Mouse (Mus musculus): ENCODE measurements around the gene Tcl1. TPM values are rescaled to one million over a fixed set of nuclear protein-coding genes. Genes with fewer than 3 reads are reported as not detected.
"Not testable (repeated sequence)": the region's sequence is repeated elsewhere in the genome, so short reads cannot be mapped to it uniquely, and the experiment has no call there.

The Tcl1 gene
- total RNA-seq (2014; fragmentation: Nextera tagmentation) (not detected in 2 replicates), total RNA-seq (2017) (not detected in 2 replicates)

DNA sequence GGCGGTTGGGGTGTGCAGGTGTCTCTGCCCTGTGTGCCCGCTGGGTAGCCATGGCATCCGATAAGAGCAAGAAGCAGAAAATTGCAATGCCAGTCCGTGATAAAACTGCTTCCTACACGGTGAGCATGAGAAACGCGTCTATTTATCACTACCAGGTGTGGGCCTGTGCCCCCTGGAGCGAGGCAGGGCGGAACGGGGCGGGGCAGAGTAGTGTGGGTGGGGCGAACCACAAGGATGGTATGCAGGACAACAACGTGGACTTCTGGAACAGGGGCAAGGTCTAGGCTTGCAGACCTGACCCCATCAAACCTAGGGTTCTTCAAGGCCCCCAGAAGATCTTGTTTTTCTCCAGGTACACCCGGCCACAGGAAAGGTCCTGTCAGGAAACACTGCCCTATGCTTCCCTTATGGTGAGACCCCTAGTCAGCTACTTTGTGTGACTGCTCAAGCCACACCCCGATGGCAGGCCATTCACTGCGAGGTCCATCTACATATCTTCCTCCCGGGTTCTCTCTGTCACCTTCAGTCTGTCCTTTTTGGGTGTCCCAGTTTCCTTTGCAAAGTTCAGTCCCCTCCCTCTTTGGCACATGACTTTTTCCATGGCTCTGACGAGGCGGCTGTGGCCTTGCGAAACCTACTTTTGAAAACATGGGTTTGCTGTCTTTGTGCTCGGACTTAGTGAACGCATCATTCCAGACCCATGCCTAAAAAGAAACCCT lies at the start of gene Tcl1:
Gene Tcl1 (minus strand): TSS at position 193 of the 719 bp plus-strand sequence.
- no peak for ATAC-seq (replicated peaks; ENCODE audit: low FRiP score, low TSS enrichment, poor library complexity, severe bottlenecking)

DNA sequence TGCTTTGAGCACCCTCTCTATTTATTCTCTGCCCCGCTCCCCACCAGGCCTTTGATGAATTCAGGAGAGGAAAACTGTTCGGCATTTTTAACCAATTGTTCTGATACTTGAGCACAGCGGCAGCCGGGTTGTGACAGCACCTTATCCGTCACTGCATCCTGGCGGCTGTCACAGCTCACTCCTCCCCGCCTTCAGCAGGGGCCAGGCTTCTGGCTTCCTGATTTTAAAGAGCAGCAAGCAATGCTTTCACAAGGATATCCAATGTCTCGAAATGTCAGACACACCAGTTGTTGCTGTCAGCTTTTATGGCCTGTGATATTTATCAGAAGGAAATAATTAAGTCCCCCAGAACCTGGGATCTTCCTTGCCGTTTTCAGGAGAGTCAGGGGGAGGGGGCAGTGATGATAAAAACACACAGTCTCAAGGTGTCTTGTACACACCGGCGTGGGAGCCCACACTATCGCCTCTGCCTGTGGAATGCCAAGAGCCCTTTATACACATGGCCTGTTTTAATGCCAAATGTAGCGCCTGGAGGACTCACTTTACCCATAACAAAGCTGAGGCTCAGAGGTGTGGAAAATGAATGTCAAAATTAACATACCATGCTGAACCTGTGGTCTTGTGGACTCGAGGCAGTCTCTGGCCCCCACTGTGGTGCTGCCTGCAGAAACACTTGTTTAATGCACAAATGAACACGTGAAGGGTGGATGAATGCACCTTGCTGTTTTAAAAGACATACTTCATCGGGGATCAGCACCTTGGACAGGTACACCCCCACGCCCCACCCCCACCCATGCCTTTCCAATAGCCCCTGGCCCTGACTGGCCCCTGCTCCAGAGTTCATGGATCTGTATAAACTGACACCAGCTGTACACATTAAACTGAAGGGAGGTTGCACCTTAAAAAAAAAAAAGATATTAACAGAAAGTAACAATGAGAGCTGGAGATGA lies 48.7 kb upstream of the Tcl1 start:
- ATAC-seq (replicated peaks; ENCODE audit: low FRiP score, low TSS enrichment, poor library complexity, severe bottlenecking) = no peak

DNA sequence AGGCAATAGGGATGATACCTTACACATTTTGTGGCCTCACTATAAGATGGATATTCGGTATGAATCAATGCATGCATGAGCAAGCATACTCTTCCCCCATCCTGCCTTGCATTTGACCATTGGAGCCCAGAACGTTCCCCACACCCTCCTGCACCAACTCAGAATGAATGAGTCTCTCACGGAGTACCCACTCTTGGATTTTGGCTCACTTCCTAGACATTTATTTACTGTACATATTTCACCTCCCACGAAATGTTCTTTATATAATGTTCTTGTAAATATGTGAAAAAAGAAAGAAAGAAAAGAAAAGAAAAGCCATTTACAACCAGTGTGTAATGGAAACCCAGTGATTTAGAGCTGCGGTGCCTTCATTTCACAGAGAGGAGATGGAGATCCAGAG lies 44.5 kb upstream of the Tcl1 start:
- no peak for ATAC-seq (replicated peaks; ENCODE audit: low FRiP score, low TSS enrichment, poor library complexity, severe bottlenecking)

GRCm38 (mm10) chr12:105266096-105266495 lies 43.5 kb upstream of the Tcl1 start:
- no peak for ATAC-seq (replicated peaks; ENCODE audit: low FRiP score, low TSS enrichment, poor library complexity, severe bottlenecking)

GRCm38 (mm10) chr12:105259221-105259620 lies 36.6 kb upstream of the Tcl1 start:
- no peak for ATAC-seq (replicated peaks; ENCODE audit: low FRiP score, low TSS enrichment, poor library complexity, severe bottlenecking)

DNA sequence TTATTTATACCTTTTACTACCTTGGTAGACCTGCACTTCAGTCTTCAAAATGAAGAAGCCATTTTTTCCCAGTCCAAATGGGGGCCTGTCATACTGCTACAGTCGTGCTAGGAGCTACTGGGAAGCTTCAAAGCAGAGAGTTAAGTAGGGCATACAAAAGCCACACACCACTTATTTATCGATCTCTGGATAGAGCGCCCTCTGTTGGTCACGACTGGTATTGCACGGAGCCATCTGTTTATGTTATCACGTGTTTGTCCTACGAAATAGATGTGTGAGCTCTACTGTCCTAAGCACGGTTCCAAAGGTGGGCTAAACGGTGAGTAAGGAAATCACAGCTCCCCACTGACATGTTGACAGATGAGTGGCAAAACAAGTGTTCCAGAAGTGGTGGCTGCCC lies 36.2 kb upstream of the Tcl1 start:
- ATAC-seq (replicated peaks; ENCODE audit: low FRiP score, low TSS enrichment, poor library complexity, severe bottlenecking) = 0 out of 2 replicates have a peak, but pooled peaks have one; percentile 47

GRCm38 (mm10) chr12:105253796-105254195 lies 31.2 kb upstream of the Tcl1 start:
- ATAC-seq (replicated peaks; ENCODE audit: low FRiP score, low TSS enrichment, poor library complexity, severe bottlenecking) = no peak

- ATAC-seq (replicated peaks; ENCODE audit: low FRiP score, low TSS enrichment, poor library complexity, severe bottlenecking) = no peak
Observed at GRCm38 (mm10) chr12:105248763-105249233, 26.2 kb upstream of the Tcl1 start.

- ATAC-seq (replicated peaks; ENCODE audit: low FRiP score, low TSS enrichment, poor library complexity, severe bottlenecking) = no peak
Observed at GRCm38 (mm10) chr12:105239060-105239459, 16.5 kb upstream of the Tcl1 start.

DNA sequence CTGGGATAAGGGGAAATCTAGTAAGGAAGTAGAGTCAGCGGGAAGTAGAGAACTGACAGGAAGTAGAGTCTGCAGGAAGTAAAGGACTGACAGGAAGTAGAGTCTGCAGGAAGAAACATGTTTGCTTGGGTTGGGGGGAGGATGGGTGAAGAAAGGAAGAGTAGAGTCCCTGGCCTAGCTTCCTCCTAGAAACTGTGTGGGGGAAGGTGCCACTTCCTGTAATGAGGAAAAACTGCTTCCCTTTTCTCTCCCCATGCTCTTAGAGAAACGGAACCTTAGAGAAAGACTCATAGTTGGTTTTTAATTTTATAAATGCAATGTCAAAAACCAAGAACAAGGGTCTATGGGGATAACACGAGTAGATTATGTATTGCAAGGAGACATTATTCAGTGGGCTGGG lies 12.5 kb upstream of the Tcl1 start:
- ATAC-seq (replicated peaks; ENCODE audit: low FRiP score, low TSS enrichment, poor library complexity, severe bottlenecking) = no peak

DNA sequence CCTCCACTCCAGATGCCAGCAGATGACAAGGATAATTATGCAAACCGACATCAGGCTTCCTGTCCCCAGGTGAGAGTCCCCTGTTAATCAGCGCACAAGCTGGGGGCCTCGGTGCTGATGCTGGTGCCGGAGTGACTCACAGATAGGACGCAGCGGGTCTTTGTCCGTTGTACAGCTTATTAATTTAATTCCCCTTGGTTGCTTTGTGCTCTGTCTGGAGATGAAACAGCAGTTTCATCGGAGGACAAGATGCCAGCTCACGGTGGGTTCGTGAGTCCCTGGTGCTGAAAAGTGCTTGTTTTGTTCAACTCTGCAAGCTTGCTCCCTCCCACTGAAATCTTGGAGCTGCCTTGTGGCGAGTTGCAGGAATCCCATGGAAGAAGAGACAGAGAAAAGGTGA lies 11.8 kb upstream of the Tcl1 start:
- no peak for ATAC-seq (replicated peaks; ENCODE audit: low FRiP score, low TSS enrichment, poor library complexity, severe bottlenecking)

DNA sequence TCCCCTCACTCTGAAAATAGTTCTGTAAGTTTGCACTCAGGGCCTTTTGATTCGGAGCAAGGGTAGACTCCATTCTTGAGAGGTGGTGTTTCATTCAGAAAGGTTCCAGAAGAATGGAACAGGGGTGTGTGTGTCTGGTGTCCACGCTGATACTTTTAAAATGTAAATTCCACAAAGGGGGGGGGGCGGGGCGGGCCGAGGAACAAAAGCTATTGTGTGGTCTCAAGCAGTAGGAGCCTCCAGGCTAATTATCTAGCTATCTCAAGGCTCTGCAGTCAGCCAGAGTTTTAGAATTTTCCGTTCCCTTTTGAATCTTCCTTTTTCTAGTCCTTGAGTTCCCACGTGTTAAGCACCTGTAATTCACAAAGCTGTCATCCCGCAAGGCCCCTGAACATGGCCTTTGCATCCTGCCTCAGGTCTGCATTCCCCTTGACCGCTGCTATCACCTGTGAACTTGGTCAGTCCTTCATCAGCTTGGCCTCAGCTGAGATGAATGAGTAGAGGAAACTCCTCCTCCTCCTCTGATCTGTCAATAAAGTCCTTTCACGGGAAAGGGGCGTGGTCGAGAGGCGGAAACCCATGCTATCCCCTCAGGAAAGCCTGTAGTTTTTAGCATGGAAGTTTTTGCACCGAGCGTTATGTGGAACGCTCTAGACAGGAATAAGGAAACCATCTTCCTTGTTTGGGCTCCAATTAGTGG lies 2.2 kb upstream of the Tcl1 start:
- ATAC-seq (replicated peaks; ENCODE audit: low FRiP score, low TSS enrichment, poor library complexity, severe bottlenecking) = no peak

GRCm38 (mm10) chr12:105217101-105217760 lies 5.4 kb downstream of the Tcl1 start:
- ATAC-seq (replicated peaks; ENCODE audit: low FRiP score, low TSS enrichment, poor library complexity, severe bottlenecking) = no peak

DNA sequence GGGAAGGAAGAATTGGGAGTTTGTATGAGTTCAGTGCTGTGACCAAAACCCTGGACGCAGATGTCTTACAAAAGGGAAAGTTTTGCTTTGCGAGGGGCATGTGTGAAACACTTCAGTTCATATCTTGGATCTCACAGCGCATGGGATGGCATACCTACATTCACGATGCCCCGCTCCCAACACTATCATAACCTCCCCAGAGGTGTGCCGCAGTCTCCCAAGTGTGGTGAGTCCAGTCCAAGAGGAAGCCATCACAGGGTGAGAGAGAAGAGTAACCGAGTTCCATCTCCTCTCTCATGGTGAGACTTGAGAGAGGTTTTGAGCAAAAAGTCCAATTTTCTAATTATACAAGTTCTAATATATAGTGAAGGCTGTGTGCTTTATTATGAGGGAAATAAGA lies 13.4 kb downstream of the Tcl1 start:
- ATAC-seq (replicated peaks; ENCODE audit: low FRiP score, low TSS enrichment, poor library complexity, severe bottlenecking) = no peak

GRCm38 (mm10) chr12:105208441-105208840 lies 14.2 kb downstream of the Tcl1 start:
- ATAC-seq (replicated peaks; ENCODE audit: low FRiP score, low TSS enrichment, poor library complexity, severe bottlenecking) = no peak

DNA sequence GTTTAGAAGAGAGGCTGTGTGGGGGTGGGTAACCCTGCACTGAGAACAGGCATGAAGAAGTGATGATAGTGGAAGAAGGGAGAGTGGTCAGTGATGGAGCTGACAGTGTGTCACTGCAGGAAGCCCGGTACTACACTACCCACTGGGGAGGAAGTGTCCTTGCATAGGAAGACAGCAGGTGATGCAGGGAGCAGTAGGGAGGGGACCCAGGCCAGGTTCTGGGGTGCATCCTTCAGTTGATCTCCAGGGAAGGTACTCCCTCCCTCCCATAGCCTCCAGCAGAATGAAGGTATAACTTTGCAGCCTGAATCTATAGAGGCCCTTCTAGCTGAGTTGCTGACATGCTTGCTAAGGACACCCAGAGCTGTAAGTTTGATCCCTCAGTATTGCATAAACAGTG lies 15.5 kb downstream of the Tcl1 start:
- ATAC-seq (replicated peaks; ENCODE audit: low FRiP score, low TSS enrichment, poor library complexity, severe bottlenecking) = no peak

DNA sequence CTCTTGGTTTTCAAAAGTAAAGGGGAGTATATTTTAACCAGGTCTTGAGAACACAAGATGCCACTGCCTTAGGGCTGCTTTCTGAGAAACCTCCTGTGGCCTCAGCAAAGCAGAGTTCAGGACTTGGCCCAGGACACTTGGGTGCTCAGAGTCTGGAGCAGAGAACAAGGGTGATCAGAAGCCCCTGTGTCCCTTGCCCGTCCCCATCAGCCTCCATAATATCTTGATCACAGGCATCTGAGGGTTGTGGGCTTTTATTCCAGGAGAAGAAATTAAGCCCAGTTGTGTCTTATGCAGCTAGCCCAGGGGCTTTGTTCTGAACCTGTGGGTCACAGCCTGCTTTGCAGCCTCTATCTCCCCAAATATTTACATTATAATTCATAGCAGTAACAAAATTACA lies 20.9 kb downstream of the Tcl1 start, which contains the start of gene Tcl1b4:
Gene Tcl1b4 (plus strand): TSS at position 301 of the 400 bp plus-strand sequence.
- ATAC-seq (replicated peaks; ENCODE audit: low FRiP score, low TSS enrichment, poor library complexity, severe bottlenecking) = not testable (repeated sequence)

GRCm38 (mm10) chr12:105199684-105200497 lies 22.7 kb downstream of the Tcl1 start:
- ATAC-seq (replicated peaks; ENCODE audit: low FRiP score, low TSS enrichment, poor library complexity, severe bottlenecking) = not testable (repeated sequence)

Measured in megakaryocyte-erythroid progenitor cell, adult 5-6 weeks (primary cell).